Comparison of ENCODE assay signal across 21 mouse cellular contexts in genomic region chr2:146456612-146457011, GRCm38 (mm10). TPM values are rescaled to one million over a fixed set of nuclear protein-coding genes. Genes with fewer than 3 reads are reported as not detected.
DNase-seq lines count a peak whose midpoint lies in the region; ATAC-seq and TF ChIP-seq lines count a peak whose summit lies in the region.
"Had no signal": no experiment of that assay in that cellular context is flagged by ENCODE, and none has a peak within 500 bp of the region (broad histone marks: within the 10 kb centered on the region; RNA-seq: fewer than 3 reads in every experiment).

No protein-coding gene starts in this region.

- H3K9ac ChIP-seq in forebrain, embryonic 16.5 days (replicated peaks; ENCODE audit: low read depth, low read length) = no peak overlapping the region
- H3K9ac ChIP-seq in forebrain, embryonic 15.5 days (replicated peaks) = no peak overlapping the region
- H3K9ac ChIP-seq in midbrain, postnatal 0 days (replicated peaks; ENCODE audit: low read length, poor library complexity, severe bottlenecking) = no peak overlapping the region
- no peak overlapping the region for H3K9ac ChIP-seq in midbrain, embryonic 13.5 days (replicated peaks)
- H3K9ac ChIP-seq: embryonic facial prominence, embryonic 13.5 days; embryonic facial prominence, embryonic 15.5 days had no signal

- H3K36me3 ChIP-seq in forebrain, embryonic 16.5 days (ENCODE audit: control insufficient read depth, insufficient read depth) = no peaks in the 10 kb centered on the region
- no peaks in the 10 kb centered on the region for H3K36me3 ChIP-seq in forebrain, embryonic 15.5 days
- H3K36me3 ChIP-seq in midbrain, postnatal 0 days (ENCODE audit: insufficient read depth, low read length) = no peaks in the 10 kb centered on the region; the same call in 1 of the 2 replicates
- H3K36me3 ChIP-seq in midbrain, embryonic 13.5 days = no peaks in the 10 kb centered on the region
- H3K36me3 ChIP-seq: embryonic facial prominence, embryonic 13.5 days; embryonic facial prominence, embryonic 15.5 days had no signal

- peak; percentile 55; the same call in 1 of the 2 replicates for ATAC-seq in forebrain, embryonic 16.5 days
- no peak for ATAC-seq in forebrain, embryonic 15.5 days (replicated peaks)
- peak; percentile 52; the same call in 1 of the 2 replicates for ATAC-seq in frontal cortex, adult (ENCODE audit: low TSS enrichment)
- ATAC-seq in midbrain, postnatal 0 days (ENCODE audit: low FRiP score) = no peak
- no peak for ATAC-seq in midbrain, embryonic 13.5 days

- H3K4me3 ChIP-seq in forebrain, embryonic 16.5 days (replicated peaks; ENCODE audit: low read length) = no peak overlapping the region
- no peak overlapping the region for H3K4me3 ChIP-seq in forebrain, embryonic 15.5 days
- no peak overlapping the region for H3K4me3 ChIP-seq in midbrain, postnatal 0 days (ENCODE audit: low read depth, low read length)
- H3K4me3 ChIP-seq in midbrain, embryonic 13.5 days (replicated peaks) = no peak overlapping the region
- no peak overlapping the region for H3K4me3 ChIP-seq in left cerebral cortex, adult 2 months
- H3K4me3 ChIP-seq: embryonic facial prominence, embryonic 13.5 days; embryonic facial prominence, embryonic 15.5 days; erythroblast, embryonic 14.5 days had no signal

- 61% methylated on average over 7 of the region's 7 CpGs for WGBS in forebrain, embryonic 16.5 days
- 61% methylated on average over 7 of the region's 7 CpGs for WGBS in forebrain, embryonic 15.5 days
- 80% methylated on average over 7 of the region's 7 CpGs for WGBS in midbrain, postnatal 0 days
- 87% methylated on average over 7 of the region's 7 CpGs for WGBS in midbrain, embryonic 13.5 days

- intact Hi-C loops in left cerebral cortex, adult 2 months (cut with DNase I) = no loop called here

- DNase-seq in frontal cortex, postnatal 10 days (ENCODE audit: low spot score in 2 of 2) = no peak
- DNase-seq in midbrain, postnatal 0 days (ENCODE audit: low spot score) = peak; percentile 2
- DNase-seq in brain, embryonic 14.5 days (ENCODE audit: low read depth) = peak; percentile 23
- DNase-seq in left cerebral cortex, adult 2 months (ENCODE audit: extremely low spot score in 1 of 2, low spot score in 2 of 2) = no peak
- DNase-seq: adrenal gland, adult 2 months; adrenal gland, postnatal 10 days; adrenal gland, postnatal 25 days; cerebellum, adult 11 months; cerebellum, adult 18-20 months; cerebellum, adult 8-10 months; cerebellum, adult 9-11 months; cerebellum, postnatal 14 days; cerebellum, postnatal 36 days; embryo, embryonic 11 days had no signal

- no peaks in the 10 kb centered on the region for H3K9me3 ChIP-seq in forebrain, embryonic 16.5 days (ENCODE audit: control insufficient read depth, low read length)
- H3K9me3 ChIP-seq in forebrain, embryonic 15.5 days = no peaks in the 10 kb centered on the region
- H3K9me3 ChIP-seq in midbrain, postnatal 0 days (ENCODE audit: low read length) = no peaks in the 10 kb centered on the region
- no peaks in the 10 kb centered on the region for H3K9me3 ChIP-seq in midbrain, embryonic 13.5 days
- H3K9me3 ChIP-seq: embryonic facial prominence, embryonic 13.5 days; embryonic facial prominence, embryonic 15.5 days had no signal

- no peak overlapping the region for H3K27ac ChIP-seq in forebrain, embryonic 16.5 days (ENCODE audit: low read length)
- no peak overlapping the region for H3K27ac ChIP-seq in forebrain, embryonic 15.5 days (replicated peaks)
- H3K27ac ChIP-seq in midbrain, postnatal 0 days (ENCODE audit: low read depth, low read length) = no peak overlapping the region
- H3K27ac ChIP-seq in midbrain, embryonic 13.5 days = no peak overlapping the region
- no peak overlapping the region for H3K27ac ChIP-seq in left cerebral cortex, adult 2 months
- H3K27ac ChIP-seq: embryonic facial prominence, embryonic 13.5 days; embryonic facial prominence, embryonic 15.5 days had no signal

- no peak for TF ChIP-seq POLR2A in brain, embryonic 14.5 days (IDR thresholded peaks at IDR 0.05; ENCODE audit: borderline replicate concordance, extremely low read depth, insufficient read depth, insufficient read length, poor library complexity, severe bottlenecking)

- no peak for TF ChIP-seq CTCF in midbrain, postnatal 0 days (IDR thresholded peaks at IDR 0.05)
- no peak for TF ChIP-seq CTCF in brain, embryonic 14.5 days (IDR thresholded peaks at IDR 0.05; ENCODE audit: borderline replicate concordance, extremely low read depth, insufficient read depth, insufficient read length)
- no peak for TF ChIP-seq CTCF in left cerebral cortex, adult 2 months (IDR thresholded peaks at IDR 0.05)

- no peaks in the 10 kb centered on the region; the same call in 1 of the 2 replicates for H3K4me1 ChIP-seq in forebrain, embryonic 16.5 days (replicated peaks; ENCODE audit: control insufficient read depth, insufficient read depth, low read length)
- H3K4me1 ChIP-seq in forebrain, embryonic 15.5 days = no peaks in the 10 kb centered on the region
- no peaks in the 10 kb centered on the region for H3K4me1 ChIP-seq in midbrain, postnatal 0 days (ENCODE audit: insufficient read depth, low read length)
- no peaks in the 10 kb centered on the region for H3K4me1 ChIP-seq in midbrain, embryonic 13.5 days (replicated peaks)
- H3K4me1 ChIP-seq: embryonic facial prominence, embryonic 13.5 days; embryonic facial prominence, embryonic 15.5 days had no signal

- H3K4me2 ChIP-seq in forebrain, embryonic 16.5 days (ENCODE audit: low read length) = no peak overlapping the region
- no peak overlapping the region for H3K4me2 ChIP-seq in forebrain, embryonic 15.5 days (replicated peaks)
- H3K4me2 ChIP-seq in midbrain, postnatal 0 days (ENCODE audit: low read depth, low read length, poor library complexity, severe bottlenecking) = no peak overlapping the region
- H3K4me2 ChIP-seq in midbrain, embryonic 13.5 days (replicated peaks) = no peak overlapping the region
- H3K4me2 ChIP-seq: embryonic facial prominence, embryonic 13.5 days; embryonic facial prominence, embryonic 15.5 days had no signal

- no peaks in the 10 kb centered on the region for H3K27me3 ChIP-seq in forebrain, embryonic 16.5 days (replicated peaks; ENCODE audit: control insufficient read depth, insufficient read depth, low read length)
- H3K27me3 ChIP-seq in forebrain, embryonic 15.5 days = no peaks in the 10 kb centered on the region
- no peaks in the 10 kb centered on the region for H3K27me3 ChIP-seq in midbrain, postnatal 0 days (ENCODE audit: insufficient read depth, low read length)
- H3K27me3 ChIP-seq in midbrain, embryonic 13.5 days = no peaks in the 10 kb centered on the region
- H3K27me3 ChIP-seq: embryonic facial prominence, embryonic 13.5 days; embryonic facial prominence, embryonic 15.5 days had no signal

RNA-seq across cellular contexts. Expression of gene Ralgapa2, which starts 55.5 kb away (rescaled TPM):
- polyA plus RNA-seq in forebrain, embryonic 16.5 days (2015; fragmentation: Nextera tagmentation; extraction: Ambion mirVana) = 13.6 and 14.0 TPM in 2 replicates
- 14.2 and 15.0 TPM in 2 replicates for polyA plus RNA-seq in forebrain, embryonic 15.5 days (2015; fragmentation: Nextera tagmentation; extraction: Ambion mirVana)
- 26.5 and 35.0 TPM in 2 replicates for total RNA-seq in midbrain, postnatal 0 days (2014; rRNA removed)
- 6.1 and 8.5 TPM in 2 replicates for polyA plus RNA-seq in midbrain, postnatal 0 days (2015; fragmentation: Nextera tagmentation; extraction: Ambion mirVana)
- 11.7 and 13.1 TPM in 2 replicates for polyA plus RNA-seq in midbrain, embryonic 13.5 days (2015; fragmentation: Nextera tagmentation; extraction: Ambion mirVana)
- polyA plus RNA-seq in brain, embryonic 14.5 days (2012; rRNA removed) = 10.6 and 14.5 TPM in 2 replicates
- total RNA-seq in left cerebral cortex, adult 2 months (2021) = 10 to 100 TPM; 21.7 to 22.7 TPM

Comparison
In these comparisons a context has a peak if more than half of its experiments do, and no peak if none do; other contexts are left out.
1. ATAC-seq: peak in forebrain, embryonic 16.5 days (single experiment) and frontal cortex, adult (single experiment); none in forebrain, embryonic 15.5 days (single experiment), midbrain, postnatal 0 days (single experiment) and midbrain, embryonic 13.5 days (single experiment).
2. DNase-seq: peak in midbrain, postnatal 0 days (single experiment) and brain, embryonic 14.5 days (single experiment); none in frontal cortex, postnatal 10 days (0 of 2) and left cerebral cortex, adult 2 months (0 of 2).